Mouse (Mus musculus): ENCODE measurements around the gene 1700013G24Rik.
A peak's percentile ranks its signal among the peaks of the same experiment; 100 is the strongest.

Gene 1700013G24Rik

GRCm38 (mm10) chr4:137457292-137457691 is 4.2 kb downstream of the 1700013G24Rik start:
- no peak for DNase-seq

DNA sequence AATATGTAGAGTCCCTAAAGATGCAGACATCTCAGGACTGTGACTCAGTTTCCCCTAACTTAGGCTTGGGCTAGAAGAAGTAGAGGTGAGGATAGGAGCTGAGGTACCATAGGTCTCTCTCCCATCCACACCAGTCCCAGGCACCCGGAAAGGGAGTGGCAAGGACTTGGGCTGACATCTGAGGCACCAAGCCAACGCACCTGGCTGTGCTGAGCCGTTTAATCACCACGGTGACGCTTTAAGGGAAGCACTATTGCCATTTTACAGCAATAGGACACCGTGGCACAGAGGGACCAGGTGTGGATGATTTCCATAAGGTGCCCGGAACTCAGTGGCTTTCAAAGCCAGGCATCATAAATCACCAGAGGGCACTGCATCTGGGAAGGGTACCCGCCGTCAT is 5.2 kb downstream of the 1700013G24Rik start:
- DNase-seq = no peak

GRCm38 (mm10) chr4:137458861-137459260 is 5.8 kb downstream of the 1700013G24Rik start:
- no peak for DNase-seq

- DNase-seq = no peak
Observed at GRCm38 (mm10) chr4:137460676-137461075, 7.6 kb downstream of the 1700013G24Rik start.

- DNase-seq = no peak
Observed at GRCm38 (mm10) chr4:137461217-137461616, 8.1 kb downstream of the 1700013G24Rik start.

GRCm38 (mm10) chr4:137461981-137462690 is 9.1 kb downstream of the 1700013G24Rik start:
- DNase-seq = no peak

GRCm38 (mm10) chr4:137465125-137465787 is 12.2 kb downstream of the 1700013G24Rik start:
- DNase-seq = no peak

DNA sequence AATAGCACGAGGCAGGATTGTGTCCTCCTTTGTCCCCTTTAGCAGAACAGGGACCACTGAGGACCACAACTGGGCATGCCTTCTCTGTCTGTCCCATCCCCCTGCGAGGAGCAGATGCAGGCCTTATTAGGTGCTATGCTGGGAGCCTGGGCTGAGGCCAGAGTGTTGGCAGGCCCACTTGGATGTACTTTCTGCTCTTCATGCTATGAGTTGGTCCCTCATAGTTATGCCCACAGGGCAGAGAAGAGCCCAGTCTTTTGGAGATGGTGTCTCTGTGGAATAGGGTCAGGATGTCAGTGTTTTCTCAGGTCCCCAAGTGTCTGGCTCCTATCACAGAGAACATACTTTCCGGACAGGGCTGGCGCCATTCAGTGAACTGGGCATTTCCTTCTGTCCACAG is 13.9 kb downstream of the 1700013G24Rik start:
- DNase-seq = no peak

DNA sequence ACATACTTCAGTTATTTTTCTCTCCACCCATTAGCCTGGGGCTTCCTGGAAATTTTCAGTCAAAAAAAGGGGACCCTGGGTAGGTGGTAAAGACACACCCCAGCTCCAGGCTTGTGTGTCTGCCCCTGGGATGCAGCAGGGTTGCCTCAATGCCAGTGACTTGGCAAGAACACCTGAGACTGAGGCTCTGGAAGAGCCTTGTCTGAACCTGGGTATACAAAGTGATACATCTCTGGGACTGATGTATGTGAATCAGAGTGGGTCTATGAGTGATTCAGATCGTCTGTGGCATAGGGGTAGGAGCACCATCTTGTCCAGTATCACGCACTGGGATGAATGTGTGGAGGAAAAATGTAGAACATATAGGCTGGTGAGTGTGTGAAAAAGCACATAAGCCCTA is 14.4 kb downstream of the 1700013G24Rik start:
- no peak for DNase-seq

GRCm38 (mm10) chr4:137468260-137469080 is 15.4 kb downstream of the 1700013G24Rik start, which contains the start of gene Hspg2:
TSS of gene Hspg2 (plus strand) at chr4:137468769.
- DNase-seq = peak; percentile 82

- no peak for DNase-seq
Observed at GRCm38 (mm10) chr4:137469081-137469844, 16.2 kb downstream of the 1700013G24Rik start.

DNA sequence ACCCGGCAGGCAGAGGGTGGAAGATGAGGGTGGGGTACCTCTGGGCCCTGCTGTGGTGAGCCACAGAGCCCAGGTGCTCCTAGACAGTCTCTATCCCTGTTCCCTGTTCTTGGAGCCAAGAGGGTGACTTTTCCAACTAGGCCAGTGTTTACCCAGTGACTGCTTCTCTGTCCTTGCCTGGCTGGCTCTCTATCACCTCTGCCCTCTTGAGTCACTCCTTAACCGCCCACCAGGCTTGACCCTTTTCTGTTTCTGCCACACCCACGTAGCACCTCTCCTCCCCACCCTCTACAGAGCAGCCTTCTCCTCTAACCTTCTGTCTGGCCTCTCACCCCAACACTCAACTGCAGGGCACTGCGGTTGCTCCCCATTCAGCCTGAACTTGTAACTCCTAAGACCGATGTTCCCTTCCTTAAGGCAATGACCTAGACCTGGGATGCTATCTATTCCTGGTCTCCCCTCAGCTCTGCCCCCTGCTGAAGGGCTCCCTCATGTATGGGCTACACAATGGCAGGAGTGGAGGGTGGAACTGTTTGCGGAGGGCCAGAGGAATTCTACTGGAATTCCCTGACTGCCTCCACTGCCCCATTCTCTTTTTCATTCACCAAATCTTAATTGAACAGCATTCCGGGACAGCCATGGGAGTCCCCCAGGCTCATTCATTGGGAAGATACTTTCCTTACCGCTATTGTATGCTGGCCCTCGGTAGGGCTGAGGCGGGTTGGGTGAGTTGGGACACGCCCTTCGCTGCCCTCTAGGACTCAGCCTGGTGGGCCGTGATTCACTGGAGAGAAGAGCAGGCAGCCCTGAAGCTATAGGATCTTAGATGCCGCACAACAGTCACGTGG is 17.0 kb downstream of the 1700013G24Rik start:
- no peak for DNase-seq

DNA sequence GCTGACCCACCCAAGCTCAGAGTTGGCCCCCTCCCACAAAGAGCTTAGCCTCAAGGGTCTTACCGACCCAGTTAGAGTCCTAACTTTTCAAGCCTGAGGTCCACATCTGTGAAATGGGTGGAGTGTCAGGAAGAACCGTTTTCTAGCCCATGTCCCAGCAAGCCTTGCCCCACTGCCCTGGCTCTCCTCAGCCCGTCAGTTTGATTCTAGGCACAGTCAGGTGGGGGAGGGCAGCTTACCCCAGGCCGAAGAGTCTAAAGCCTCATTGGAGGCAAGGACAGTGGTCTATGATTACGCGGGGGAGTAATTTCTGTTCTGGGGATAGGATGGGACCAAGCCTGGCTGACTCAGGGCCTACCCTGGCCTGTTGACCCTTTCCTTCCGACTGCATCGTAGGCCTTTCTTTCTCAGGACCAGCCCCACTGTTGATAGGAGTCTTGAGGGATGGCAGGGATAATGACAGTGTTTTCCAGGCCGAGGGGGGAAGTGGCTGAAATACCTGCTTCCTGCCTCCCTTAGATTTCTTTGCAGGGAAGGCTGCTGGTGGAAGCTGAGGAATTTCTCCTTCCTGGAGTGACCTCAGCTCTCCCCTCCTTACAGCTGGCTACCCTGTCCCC is 17.7 kb downstream of the 1700013G24Rik start:
- no peak for DNase-seq

DNA sequence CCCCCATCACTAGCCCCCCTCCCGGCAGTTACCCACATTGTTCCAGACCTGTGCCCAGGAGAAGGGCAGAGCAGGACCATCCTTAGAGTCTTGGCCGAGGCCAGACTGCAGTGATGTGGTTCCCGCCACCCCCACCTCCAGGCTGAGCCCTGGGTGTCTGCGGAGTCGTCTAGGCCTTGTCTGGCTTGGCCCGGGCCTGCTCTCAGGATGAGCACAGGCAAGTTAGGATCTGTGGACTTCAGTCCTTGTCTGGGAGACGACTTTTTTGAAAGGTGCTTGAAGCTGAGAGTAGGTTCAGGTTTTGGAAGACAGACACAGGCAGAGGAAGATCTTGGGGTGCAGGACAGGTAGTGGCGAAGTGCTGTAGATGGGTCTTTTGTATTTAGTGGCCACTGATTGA is 18.2 kb downstream of the 1700013G24Rik start:
- no peak for DNase-seq

DNA sequence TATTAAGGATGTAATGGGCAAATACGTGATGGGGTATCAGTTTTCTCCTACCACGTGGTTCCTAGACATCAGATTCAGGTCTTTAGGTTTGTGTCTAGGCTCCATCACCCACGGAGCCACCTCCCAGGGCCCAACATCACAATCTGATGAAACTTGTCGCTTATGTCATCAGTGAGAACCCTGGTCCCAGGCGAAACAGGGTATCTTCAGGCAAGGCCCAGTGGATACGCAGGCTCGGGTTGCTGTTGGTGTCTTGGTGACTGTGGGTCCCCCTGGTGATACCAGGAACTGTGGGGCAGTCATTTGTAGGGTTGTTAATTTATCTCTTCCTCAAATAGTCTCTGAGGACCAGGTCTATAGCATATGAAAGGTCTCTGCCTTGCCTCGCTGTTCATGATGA is 20.2 kb downstream of the 1700013G24Rik start:
- DNase-seq = no peak

- no peak for DNase-seq
Observed at GRCm38 (mm10) chr4:137473701-137474388, 20.8 kb downstream of the 1700013G24Rik start.

DNA sequence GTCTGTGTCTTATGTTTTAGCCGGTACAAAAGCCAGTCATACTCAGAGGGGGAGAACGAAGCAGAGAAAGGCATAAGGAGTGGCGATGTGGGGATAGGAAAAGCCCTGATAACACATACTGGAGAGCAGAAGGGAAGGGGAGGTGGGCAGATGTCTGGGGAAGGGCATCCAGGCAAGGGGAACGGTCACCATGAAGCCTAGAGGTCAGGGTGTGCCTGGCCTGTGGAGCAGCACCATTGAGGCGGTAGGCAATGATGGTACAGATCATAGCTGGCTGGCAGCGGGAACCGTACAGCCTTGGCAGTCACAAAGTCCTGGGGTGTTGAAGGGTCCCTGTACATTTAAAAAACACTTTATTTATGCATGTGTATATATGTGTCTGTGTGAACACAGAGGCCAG is 21.6 kb downstream of the 1700013G24Rik start:
- no peak for DNase-seq

- no peak for DNase-seq
Observed at GRCm38 (mm10) chr4:137475271-137476050, 22.4 kb downstream of the 1700013G24Rik start.

DNA sequence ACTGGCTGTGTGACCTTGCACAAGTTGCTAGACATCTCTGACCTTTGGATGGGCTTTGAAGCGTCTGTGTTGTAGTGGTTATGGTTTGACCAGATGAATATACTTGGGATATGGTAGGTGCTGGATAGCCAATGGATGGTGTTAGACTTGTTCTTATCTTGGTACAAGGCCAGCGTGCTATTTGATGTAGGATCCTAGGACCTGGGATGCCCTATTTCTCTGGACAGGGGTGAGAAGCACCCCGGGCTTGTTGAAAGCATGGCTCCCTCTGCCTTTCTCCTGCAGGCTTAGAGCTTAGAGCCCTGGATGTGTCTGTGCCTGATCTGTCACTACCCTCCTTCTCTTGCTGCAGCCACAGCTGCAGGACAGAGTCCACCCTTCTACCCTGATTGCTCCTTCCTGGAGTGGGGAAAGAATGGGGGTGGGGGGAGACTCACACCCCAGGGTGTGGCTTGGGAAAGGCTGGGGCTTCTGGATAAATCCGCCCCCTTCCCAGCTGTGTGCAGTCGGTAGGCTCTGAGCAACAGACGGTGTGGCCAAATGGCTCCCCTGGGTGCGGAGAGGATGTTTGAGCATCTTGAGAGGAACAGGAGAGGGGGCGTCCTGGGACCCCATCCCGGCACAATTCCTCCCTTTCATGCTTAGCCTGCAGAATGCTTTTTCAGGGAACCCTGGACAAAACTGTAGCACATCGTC is 23.1 kb downstream of the 1700013G24Rik start:
- DNase-seq = no peak

All from cerebellum, adult 9-11 months (tissue).